Mouse (Mus musculus): ENCODE data around the gene Teddm1b. TPM values are rescaled to one million over a fixed set of nuclear protein-coding genes. Genes with fewer than 3 reads are reported as not detected.

Teddm1b gene
- total RNA-seq, 1 experiment from 2014 or later, result not detected

Other genes starting within 250 kb of the Teddm1b start
- not detected in 3 replicates for gene Rgs8, start 221.3 kb upstream of the Teddm1b start, total RNA-seq (2017)
- gene Rgs16, start 134.0 kb upstream of the Teddm1b start, total RNA-seq (2017), result 6.7 to 7.3 TPM (median 7.1 TPM) in 3 replicates
- 53.3 to 72.4 TPM (median 55.1 TPM) in 3 replicates for gene Rnasel, start 124.9 kb upstream of the Teddm1b start, total RNA-seq (2017)
- gene Rgsl1, start 30.2 kb upstream of the Teddm1b start, total RNA-seq (2017), result not detected in 3 replicates
- gene Teddm1a, start 17.4 kb downstream of the Teddm1b start, total RNA-seq (2017), result not detected in 3 replicates
- 78.8 to 92.8 TPM (median 85.8 TPM) in 3 replicates for gene Glul, start 25.6 kb downstream of the Teddm1b start, total RNA-seq (2017)
- 0.32 to 1.4 TPM (median 0.87 TPM) in 3 replicates for gene Teddm2, start 25.9 kb downstream of the Teddm1b start, total RNA-seq (2017)

Measured in monocyte, adult 5-6 weeks (primary cell).